Mouse (Mus musculus): ENCODE measurements around the gene Sycp2. TPM values are rescaled to one million over a fixed set of nuclear protein-coding genes. Genes with fewer than 3 reads are reported as not detected.
"Not testable (repeated sequence)": the region's sequence is repeated elsewhere in the genome, so short reads cannot be mapped to it uniquely, and the experiment has no call there.

The Sycp2 gene
- polyA plus RNA-seq, 1 experiment = 18.8 TPM

- H3K36me3 ChIP-seq (ENCODE audit: control insufficient read depth, insufficient read depth, low read length) = no peaks in the 10 kb centered on the region
- H3K4me1 ChIP-seq (ENCODE audit: control insufficient read depth, insufficient read depth, low read length) = peaks cover 18% of the 10 kb centered on the region
- peak overlapping the region; percentile 89 for H3K4me3 ChIP-seq (ENCODE audit: control insufficient read depth, low read depth, low read length)
- no peaks in the 10 kb centered on the region for H3K27me3 ChIP-seq (ENCODE audit: control insufficient read depth, insufficient read depth, low read length)
- TF ChIP-seq POLR2A (IDR thresholded peaks at IDR 0.05; ENCODE audit: control insufficient read depth, low read depth, low read length) (no peak), CTCF (IDR thresholded peaks at IDR 0.05; ENCODE audit: control insufficient read depth, insufficient read depth, insufficient replicate concordance, low read depth, low read length) (no peak)
- H3K27ac ChIP-seq (ENCODE audit: control insufficient read depth, insufficient read depth, low read depth, low read length) = peak overlapping the region; percentile 24; the same call in 1 of the 2 replicates
Observed at GRCm38 (mm10) chr2:178413481-178414260, 6.2 kb upstream of the Sycp2 start.

GRCm38 (mm10) chr2:178413081-178413480 is 5.6 kb upstream of the Sycp2 start:
- peak overlapping the region; percentile 89 for H3K4me3 ChIP-seq (ENCODE audit: control insufficient read depth, low read depth, low read length)
- H3K36me3 ChIP-seq (ENCODE audit: control insufficient read depth, insufficient read depth, low read length) = no peaks in the 10 kb centered on the region
- H3K4me1 ChIP-seq (ENCODE audit: control insufficient read depth, insufficient read depth, low read length) = peaks cover 18% of the 10 kb centered on the region
- TF ChIP-seq POLR2A (IDR thresholded peaks at IDR 0.05; ENCODE audit: control insufficient read depth, low read depth, low read length) (no peak), CTCF (IDR thresholded peaks at IDR 0.05; ENCODE audit: control insufficient read depth, insufficient read depth, insufficient replicate concordance, low read depth, low read length) (no peak)
- H3K27ac ChIP-seq (ENCODE audit: control insufficient read depth, insufficient read depth, low read depth, low read length) = no peak overlapping the region
- H3K27me3 ChIP-seq (ENCODE audit: control insufficient read depth, insufficient read depth, low read length) = no peaks in the 10 kb centered on the region

- TF ChIP-seq CTCF (IDR thresholded peaks at IDR 0.05; ENCODE audit: control insufficient read depth, insufficient read depth, insufficient replicate concordance, low read depth, low read length) = no peak
- no peak for TF ChIP-seq POLR2A (IDR thresholded peaks at IDR 0.05; ENCODE audit: control insufficient read depth, low read depth, low read length)
- H3K27ac ChIP-seq (ENCODE audit: control insufficient read depth, insufficient read depth, low read depth, low read length) = no peak overlapping the region
- H3K4me3 ChIP-seq (ENCODE audit: control insufficient read depth, low read depth, low read length) = no peak overlapping the region
- peaks cover 18% of the 10 kb centered on the region for H3K4me1 ChIP-seq (ENCODE audit: control insufficient read depth, insufficient read depth, low read length)
- no peaks in the 10 kb centered on the region for H3K36me3 ChIP-seq (ENCODE audit: control insufficient read depth, insufficient read depth, low read length)
- no peaks in the 10 kb centered on the region for H3K27me3 ChIP-seq (ENCODE audit: control insufficient read depth, insufficient read depth, low read length)
Observed at GRCm38 (mm10) chr2:178412598-178412997, 5.1 kb upstream of the Sycp2 start.

- Histone ChIP-seq H3K4me1 (ENCODE audit: control insufficient read depth, insufficient read depth, low read length) (peaks cover 18% of the 10 kb centered on the region), H3K36me3 (ENCODE audit: control insufficient read depth, insufficient read depth, low read length) (no peaks in the 10 kb centered on the region), H3K4me3 (ENCODE audit: control insufficient read depth, low read depth, low read length) (no peak overlapping the region), H3K27ac (ENCODE audit: control insufficient read depth, insufficient read depth, low read depth, low read length) (no peak overlapping the region), H3K27me3 (ENCODE audit: control insufficient read depth, insufficient read depth, low read length) (no peaks in the 10 kb centered on the region)
- TF ChIP-seq POLR2A (IDR thresholded peaks at IDR 0.05; ENCODE audit: control insufficient read depth, low read depth, low read length) = no peak
- TF ChIP-seq CTCF (IDR thresholded peaks at IDR 0.05; ENCODE audit: control insufficient read depth, insufficient read depth, insufficient replicate concordance, low read depth, low read length) = no peak
Observed at GRCm38 (mm10) chr2:178410286-178410685, 2.8 kb upstream of the Sycp2 start.

- Histone ChIP-seq H3K4me1 (ENCODE audit: control insufficient read depth, insufficient read depth, low read length) (peaks cover 12% of the 10 kb centered on the region), H3K4me3 (ENCODE audit: control insufficient read depth, low read depth, low read length) (no peak overlapping the region), H3K27me3 (ENCODE audit: control insufficient read depth, insufficient read depth, low read length) (no peaks in the 10 kb centered on the region), H3K36me3 (ENCODE audit: control insufficient read depth, insufficient read depth, low read length) (no peaks in the 10 kb centered on the region), H3K27ac (ENCODE audit: control insufficient read depth, insufficient read depth, low read depth, low read length) (no peak overlapping the region)
- TF ChIP-seq CTCF (IDR thresholded peaks at IDR 0.05; ENCODE audit: control insufficient read depth, insufficient read depth, insufficient replicate concordance, low read depth, low read length) (no peak), POLR2A (IDR thresholded peaks at IDR 0.05; ENCODE audit: control insufficient read depth, low read depth, low read length) (no peak)
Observed at GRCm38 (mm10) chr2:178409024-178409423, 1.5 kb upstream of the Sycp2 start.

- Histone ChIP-seq H3K27me3 (ENCODE audit: control insufficient read depth, insufficient read depth, low read length) (no peaks in the 10 kb centered on the region), H3K36me3 (ENCODE audit: control insufficient read depth, insufficient read depth, low read length) (no peaks in the 10 kb centered on the region), H3K4me3 (ENCODE audit: control insufficient read depth, low read depth, low read length) (no peak overlapping the region), H3K27ac (ENCODE audit: control insufficient read depth, insufficient read depth, low read depth, low read length) (no peak overlapping the region), H3K4me1 (ENCODE audit: control insufficient read depth, insufficient read depth, low read length) (no peaks in the 10 kb centered on the region)
- TF ChIP-seq CTCF (IDR thresholded peaks at IDR 0.05; ENCODE audit: control insufficient read depth, insufficient read depth, insufficient replicate concordance, low read depth, low read length) = no peak
- TF ChIP-seq POLR2A (IDR thresholded peaks at IDR 0.05; ENCODE audit: control insufficient read depth, low read depth, low read length) = no peak
Observed at GRCm38 (mm10) chr2:178342597-178342996, 64.9 kb downstream of the Sycp2 start.

- H3K27ac ChIP-seq (ENCODE audit: control insufficient read depth, insufficient read depth, low read depth, low read length); H3K4me1 ChIP-seq (ENCODE audit: control insufficient read depth, insufficient read depth, low read length); H3K36me3 ChIP-seq (ENCODE audit: control insufficient read depth, insufficient read depth, low read length); H3K4me3 ChIP-seq (ENCODE audit: control insufficient read depth, low read depth, low read length); H3K27me3 ChIP-seq (ENCODE audit: control insufficient read depth, insufficient read depth, low read length): not testable (repeated sequence)
Observed at GRCm38 (mm10) chr2:178342105-178342504, 65.4 kb downstream of the Sycp2 start.

Measured in testis, adult 2 months (tissue).